Mouse (Mus musculus) intestine, embryonic 14.5 days (tissue): ENCODE data around the gene 9530068E07Rik. TPM values are rescaled to one million over a fixed set of nuclear protein-coding genes. Genes with fewer than 3 reads are reported as not detected.
"Not testable (repeated sequence)": the region's sequence is repeated elsewhere in the genome, so short reads cannot be mapped to it uniquely, and the experiment has no call there.

Source experiments
- ATAC-seq: fragments of 200-750 bp; cut with Nextera tagmentation; replicated peaks from 2 replicates; pipeline ENCODE4 v1.8.0; 2017; ENCODE audit warnings: low read depth, moderate number of reproducible peaks, moderate TSS enrichment, moderate library complexity; ENCODE audit not compliant: low FRiP score, low TSS enrichment
- DNase-seq: peaks from one replicate; pipeline ENCODE4 v3.0.0-alpha.2; 2018; ENCODE audit warnings: low spot score
- H3K27ac ChIP-seq: fragments of 300-500 bp; sonication (generic); 2 replicates; pipeline ENCODE4 v1.5.1; 2014; ENCODE audit warnings: low read depth, mild to moderate bottlenecking, control low read depth
- H3K27me3 ChIP-seq: fragments of 300-500 bp; sonication (generic); replicated peaks from 2 replicates; pipeline ENCODE4 v1.6.1; 2014; ENCODE audit warnings: low read length, control low read depth; ENCODE audit not compliant: control insufficient read depth, insufficient read depth
- H3K36me3 ChIP-seq: fragments of 300-500 bp; sonication (generic); 2 replicates; pipeline ENCODE4 v1.6.1; 2014; ENCODE audit warnings: low read length, control low read depth; ENCODE audit not compliant: control insufficient read depth, insufficient read depth
- H3K4me1 ChIP-seq: fragments of 300-500 bp; sonication (generic); replicated peaks from 2 replicates; pipeline ENCODE4 v1.6.1; 2014; ENCODE audit warnings: low read length, control low read depth, mixed read lengths; ENCODE audit not compliant: control insufficient read depth, insufficient read depth
- H3K4me2 ChIP-seq: fragments of 300-500 bp; sonication (generic); 2 replicates; pipeline ENCODE4 v1.6.1; 2014; ENCODE audit warnings: low read length
- H3K4me3 ChIP-seq: fragments of 300-500 bp; sonication (generic); 2 replicates; pipeline ENCODE4 v1.5.1; 2014; ENCODE audit warnings: low read depth, low read length, control low read depth, mixed read lengths
- H3K9ac ChIP-seq: fragments of 300-500 bp; sonication (generic); 2 replicates; pipeline ENCODE4 v1.6.1; 2014; ENCODE audit warnings: mild to moderate bottlenecking, low read length
- H3K9me3 ChIP-seq: fragments of 300-500 bp; sonication (generic); 2 replicates; pipeline ENCODE4 v1.6.1; 2016; ENCODE audit warnings: low read length, control low read depth; ENCODE audit not compliant: control insufficient read depth
- WGBS: fragments of 180-500 bp; shearing (Covaris S2); extraction: QIAGEN DNeasy Blood & Tissue Kit; methylation state at CpG from one replicate; pipeline ENCODE4 v1.1.7; 2014; 5-methylcytosine and 5-hydroxymethylcytosine counted together
- polyA plus RNA-seq: library from polyadenylated mRNA; unstranded; fragments of >200 nt; fragmentation: Nextera tagmentation; extraction: Ambion mirVana; gene quantifications from 2 replicates; pipeline ENCODE4 v1.2.1, GENCODE M21; 2014

Gene 9530068E07Rik
- polyA plus RNA-seq, 1 experiment from 2014 or later = 194 TPM

- Histone ChIP-seq H3K9me3 (no peaks in the 10 kb centered on the region), H3K27me3 (no peaks in the 10 kb centered on the region), H3K4me1 (no peaks in the 10 kb centered on the region), H3K9ac (no peak overlapping the region), H3K4me3 (no peak overlapping the region), H3K27ac (no peak overlapping the region), H3K4me2 (no peak overlapping the region), H3K36me3 (peaks cover 91% of the 10 kb centered on the region)
- no peak for DNase-seq
- ATAC-seq = no peak
- 97% methylated on average over 14 of the region's 14 CpGs for WGBS
These were observed 12.5 kb upstream of the 9530068E07Rik start for GRCm38 (mm10) chr11:52383741-52384140.

- Histone ChIP-seq H3K36me3 (peaks cover 89% of the 10 kb centered on the region), H3K27ac (no peak overlapping the region), H3K4me3 (no peak overlapping the region), H3K27me3 (no peaks in the 10 kb centered on the region), H3K9me3 (no peaks in the 10 kb centered on the region), H3K4me2 (no peak overlapping the region), H3K9ac (no peak overlapping the region), H3K4me1 (no peaks in the 10 kb centered on the region)
- WGBS = 47% methylated on average over 3 of the region's 3 CpGs
- no peak for ATAC-seq
- no peak for DNase-seq
These were observed 11.6 kb upstream of the 9530068E07Rik start for GRCm38 (mm10) chr11:52384667-52385066.

- peaks cover 76% of the 10 kb centered on the region for H3K36me3 ChIP-seq
- no peak overlapping the region for H3K4me2 ChIP-seq
- DNase-seq (no peak), ATAC-seq (no peak)
- no peak overlapping the region for H3K9ac ChIP-seq
- H3K27me3 ChIP-seq = no peaks in the 10 kb centered on the region
- H3K9me3 ChIP-seq = no peaks in the 10 kb centered on the region
- no peak overlapping the region for H3K4me3 ChIP-seq
- no peak overlapping the region for H3K27ac ChIP-seq
- H3K4me1 ChIP-seq = no peaks in the 10 kb centered on the region
- WGBS = 90% methylated on average over 3 of the region's 3 CpGs
These were observed 9.3 kb upstream of the 9530068E07Rik start for GRCm38 (mm10) chr11:52386892-52387291.

GRCm38 (mm10) chr11:52388150-52388549, 8.1 kb upstream of the 9530068E07Rik start:
- peaks cover 70% of the 10 kb centered on the region for H3K36me3 ChIP-seq
- no peak for ATAC-seq
- 92% methylated on average over 12 of the region's 12 CpGs for WGBS

GRCm38 (mm10) chr11:52388979-52389378, 7.2 kb upstream of the 9530068E07Rik start:
- not testable (repeated sequence) for H3K4me1 ChIP-seq, H3K27ac ChIP-seq, ATAC-seq, H3K27me3 ChIP-seq, H3K9me3 ChIP-seq, H3K4me3 ChIP-seq, DNase-seq, H3K4me2 ChIP-seq, H3K9ac ChIP-seq
- 94% methylated on average over 5 of the region's 5 CpGs for WGBS
- peaks cover 62% of the 10 kb centered on the region for H3K36me3 ChIP-seq

More at GRCm38 (mm10) chr11:52388150-52388549, 8.1 kb upstream of the 9530068E07Rik start:
- no peak overlapping the region for H3K27ac ChIP-seq
- H3K27me3 ChIP-seq = no peaks in the 10 kb centered on the region
- no peaks in the 10 kb centered on the region for H3K4me1 ChIP-seq
- no peak overlapping the region for H3K9ac ChIP-seq
- no peak overlapping the region for H3K4me2 ChIP-seq
- DNase-seq = no peak
- H3K4me3 ChIP-seq = no peak overlapping the region
- no peaks in the 10 kb centered on the region for H3K9me3 ChIP-seq

GRCm38 (mm10) chr11:52389933-52390332, 6.3 kb upstream of the 9530068E07Rik start:
- Histone ChIP-seq H3K27me3 (no peaks in the 10 kb centered on the region), H3K4me3 (no peak overlapping the region), H3K4me1 (no peaks in the 10 kb centered on the region), H3K9ac (no peak overlapping the region), H3K36me3 (peaks cover 52% of the 10 kb centered on the region), H3K4me2 (no peak overlapping the region), H3K9me3 (no peaks in the 10 kb centered on the region), H3K27ac (no peak overlapping the region)
- WGBS = 88% methylated on average over 7 of the region's 7 CpGs
- no peak for ATAC-seq
- no peak for DNase-seq

- no peaks in the 10 kb centered on the region for H3K27me3 ChIP-seq
- no peak overlapping the region for H3K9ac ChIP-seq
- DNase-seq (no peak), ATAC-seq (no peak)
- no peak overlapping the region for H3K4me3 ChIP-seq
- H3K27ac ChIP-seq = no peak overlapping the region
- H3K36me3 ChIP-seq = peaks cover 10% of the 10 kb centered on the region
- 63% methylated on average over 4 of the region's 4 CpGs for WGBS
- H3K9me3 ChIP-seq = no peaks in the 10 kb centered on the region
- H3K4me1 ChIP-seq = no peaks in the 10 kb centered on the region; the same call in 1 of the 2 replicates
- H3K4me2 ChIP-seq = no peak overlapping the region
These were observed 1.7 kb upstream of the 9530068E07Rik start for GRCm38 (mm10) chr11:52394494-52394893.

- Histone ChIP-seq H3K9ac (no peak overlapping the region), H3K4me3 (no peak overlapping the region), H3K27me3 (no peaks in the 10 kb centered on the region), H3K27ac (no peak overlapping the region), H3K4me1 (no peaks in the 10 kb centered on the region; the same call in none of the 2 replicates), H3K9me3 (no peaks in the 10 kb centered on the region), H3K4me2 (no peak overlapping the region), H3K36me3 (peaks cover 2% of the 10 kb centered on the region; the same call in 1 of the 2 replicates)
- ATAC-seq (no peak), DNase-seq (no peak)
- WGBS = 32% methylated on average over 4 of the region's 4 CpGs
These were observed 885 bp upstream of the 9530068E07Rik start for GRCm38 (mm10) chr11:52395343-52395742.

GRCm38 (mm10) chr11:52396597-52397188, 465 bp downstream of the 9530068E07Rik start:
- no peaks in the 10 kb centered on the region for H3K36me3 ChIP-seq
- no peaks in the 10 kb centered on the region for H3K27me3 ChIP-seq
- peak overlapping the region; percentile 56 for H3K4me2 ChIP-seq
- peak overlapping the region; percentile 86 for H3K27ac ChIP-seq
- H3K9me3 ChIP-seq = no peaks in the 10 kb centered on the region
- peaks cover 2% of the 10 kb centered on the region for H3K4me1 ChIP-seq
- H3K4me3 ChIP-seq = peak overlapping the region; percentile 78
- DNase-seq (peak; percentile 91), ATAC-seq (peak; percentile 86)
- under 1% methylated on average over 33 of the region's 33 CpGs for WGBS
- peak overlapping the region; percentile 86 for H3K9ac ChIP-seq
